Comparison of ENCODE assay signal across 16 mouse cellular contexts in the genomic region with DNA sequence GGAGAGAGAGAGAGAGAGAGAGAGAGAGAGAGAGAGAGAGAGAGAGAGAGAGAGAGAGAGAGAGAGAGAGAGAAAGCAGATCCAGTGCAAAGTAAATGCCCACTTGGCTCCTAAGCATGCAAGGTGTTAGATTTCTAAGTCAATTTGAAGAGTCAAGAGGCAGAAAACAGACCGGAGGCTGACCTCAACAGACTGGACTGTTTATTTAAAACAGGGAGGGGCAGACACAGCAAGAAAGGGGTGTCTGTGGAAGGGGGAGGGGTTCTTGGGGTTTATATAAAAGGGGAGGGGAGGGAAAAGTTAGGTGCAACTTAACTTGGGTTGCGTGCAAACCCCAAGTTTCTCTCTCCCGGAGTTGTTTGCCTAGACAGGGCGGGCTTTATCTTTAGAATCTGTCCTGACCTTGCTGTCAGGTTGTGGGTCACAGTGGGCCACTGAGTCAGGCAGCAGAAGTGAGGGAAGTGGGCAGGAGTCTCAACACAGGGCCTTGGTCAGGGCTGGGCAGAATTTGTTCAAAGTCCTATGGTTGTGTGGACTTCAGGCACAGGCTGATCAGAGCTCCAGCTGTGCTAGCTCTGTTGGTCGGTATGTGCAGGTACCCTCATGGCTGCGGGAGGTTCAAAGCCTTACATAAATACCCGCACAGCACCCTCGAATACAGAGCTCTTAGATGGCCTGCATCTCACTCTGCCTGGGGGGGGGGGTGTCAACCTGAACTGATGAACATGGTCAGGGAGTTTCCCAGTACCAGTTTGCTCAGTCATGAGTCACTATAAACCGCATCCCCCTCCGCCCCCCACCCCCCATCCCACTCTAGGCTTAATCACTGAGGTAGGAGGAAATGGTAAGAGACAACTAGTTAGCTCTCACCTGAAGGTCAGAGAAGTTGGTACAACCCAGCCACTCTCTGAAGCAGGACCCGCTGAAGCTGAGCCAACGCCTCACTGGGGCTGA. TPM values are rescaled to one million over a fixed set of nuclear protein-coding genes. Genes with fewer than 3 reads are reported as not detected.
DNase-seq lines count a peak whose midpoint lies in the region; ATAC-seq and TF ChIP-seq lines count a peak whose summit lies in the region.
"Had no signal": no experiment of that assay in that cellular context is flagged by ENCODE, and none has a peak within 500 bp of the region (broad histone marks: within the 10 kb centered on the region; RNA-seq: fewer than 3 reads in every experiment).

No protein-coding gene starts in this region.

- no peaks in the 10 kb centered on the region for H3K79me2 ChIP-seq in C2C12 (ENCODE audit: control insufficient read depth, insufficient read depth)

- TF ChIP-seq CTCF in lung, embryonic 14.5 days (IDR thresholded peaks at IDR 0.05; ENCODE audit: low read depth): no peak
- no peak for TF ChIP-seq CTCF in C2C12 (IDR thresholded peaks at IDR 0.05; ENCODE audit: control insufficient read depth, insufficient read depth, insufficient read length)

- H3K4me3 ChIP-seq in lung, embryonic 14.5 days (ENCODE audit: low read depth, low read length): no peak overlapping the region
- H3K4me3 ChIP-seq in C2C12 (ENCODE audit: insufficient read depth, poor library complexity, severe bottlenecking): no peak overlapping the region
- no peak overlapping the region for H3K4me3 ChIP-seq in hindbrain, embryonic 14.5 days (replicated peaks; ENCODE audit: low read length)
- H3K4me3 ChIP-seq: forebrain, embryonic 12.5 days; hindbrain, embryonic 12.5 days; lung, embryonic 15.5 days; midbrain, embryonic 12.5 days had no signal

- H3K36me3 ChIP-seq in lung, embryonic 14.5 days (ENCODE audit: insufficient read depth): no peaks in the 10 kb centered on the region
- no peaks in the 10 kb centered on the region for H3K36me3 ChIP-seq in C2C12 (ENCODE audit: control insufficient read depth, insufficient read depth)
- no peaks in the 10 kb centered on the region for H3K36me3 ChIP-seq in hindbrain, embryonic 14.5 days (replicated peaks; ENCODE audit: control insufficient read depth, insufficient read depth)
- H3K36me3 ChIP-seq: forebrain, embryonic 12.5 days; hindbrain, embryonic 12.5 days; lung, embryonic 15.5 days; midbrain, embryonic 12.5 days had no signal

- DNase-seq in lung, embryonic 14.5 days: no peak
- no peak for DNase-seq in lung, postnatal 10 days
- peak; percentile 49 for DNase-seq in 3T3-L1 (ENCODE audit: low read depth, low spot score)
- DNase-seq in hindbrain, embryonic 14.5 days (ENCODE audit: low spot score): no peak
- no peak for DNase-seq in gastrocnemius, adult 8-10 months (ENCODE audit: low spot score in 2 of 2)
- DNase-seq in adrenal gland, postnatal 14 days: no peak
- DNase-seq: adrenal gland, postnatal 10 days; cerebellum, adult 9-10 months; heart, adult 11 months; right cerebral cortex, postnatal 14 days had no signal

- WGBS in lung, embryonic 14.5 days: 64% methylated on average over 12 of the region's 12 CpGs
- 87% methylated on average over 12 of the region's 12 CpGs for WGBS in hindbrain, embryonic 14.5 days

- H3K4me2 ChIP-seq in lung, embryonic 14.5 days: no peak overlapping the region
- no peak overlapping the region for H3K4me2 ChIP-seq in hindbrain, embryonic 14.5 days (replicated peaks)
- H3K4me2 ChIP-seq: forebrain, embryonic 12.5 days; hindbrain, embryonic 12.5 days; lung, embryonic 15.5 days; midbrain, embryonic 12.5 days had no signal

- no peaks in the 10 kb centered on the region for H3K9me3 ChIP-seq in lung, embryonic 14.5 days (ENCODE audit: low read depth, low read length)
- H3K9me3 ChIP-seq in hindbrain, embryonic 14.5 days (ENCODE audit: control insufficient read depth, low read length): no peaks in the 10 kb centered on the region
- H3K9me3 ChIP-seq: forebrain, embryonic 12.5 days; hindbrain, embryonic 12.5 days; lung, embryonic 15.5 days; midbrain, embryonic 12.5 days had no signal

- no peaks in the 10 kb centered on the region for H3K79me3 ChIP-seq in C2C12 (ENCODE audit: low read depth)

- H3K4me1 ChIP-seq in lung, embryonic 14.5 days (ENCODE audit: insufficient read depth): no peaks in the 10 kb centered on the region
- H3K4me1 ChIP-seq in hindbrain, embryonic 14.5 days (replicated peaks; ENCODE audit: control insufficient read depth, insufficient read depth, low read length): no peaks in the 10 kb centered on the region
- H3K4me1 ChIP-seq: forebrain, embryonic 12.5 days; hindbrain, embryonic 12.5 days; midbrain, embryonic 12.5 days had no signal

- peak overlapping the region; percentile 14 for H3ac ChIP-seq in C2C12 (ENCODE audit: control insufficient read depth, insufficient read length, low read depth)

- no peak overlapping the region for H3K9ac ChIP-seq in lung, embryonic 14.5 days
- no peak overlapping the region for H3K9ac ChIP-seq in hindbrain, embryonic 14.5 days
- H3K9ac ChIP-seq: forebrain, embryonic 12.5 days; hindbrain, embryonic 12.5 days; lung, embryonic 15.5 days; midbrain, embryonic 12.5 days had no signal

- no peak overlapping the region for H3K27ac ChIP-seq in lung, embryonic 14.5 days (ENCODE audit: low read depth)
- no peak overlapping the region for H3K27ac ChIP-seq in hindbrain, embryonic 14.5 days
- H3K27ac ChIP-seq: forebrain, embryonic 12.5 days; hindbrain, embryonic 12.5 days; lung, embryonic 15.5 days; midbrain, embryonic 12.5 days had no signal

- H3K27me3 ChIP-seq in lung, embryonic 14.5 days (ENCODE audit: insufficient read depth, low read length): no peaks in the 10 kb centered on the region
- no peaks in the 10 kb centered on the region for H3K27me3 ChIP-seq in C2C12 (ENCODE audit: control insufficient read depth, insufficient read depth, insufficient read length)
- no peaks in the 10 kb centered on the region for H3K27me3 ChIP-seq in hindbrain, embryonic 14.5 days (ENCODE audit: control insufficient read depth, insufficient read depth, low read length)
- H3K27me3 ChIP-seq: forebrain, embryonic 12.5 days; hindbrain, embryonic 12.5 days; lung, embryonic 15.5 days; midbrain, embryonic 12.5 days had no signal

- ATAC-seq in lung, embryonic 14.5 days (ENCODE audit: insufficient read depth): peak; percentile 31; the same call in 1 of the 2 replicates
- ATAC-seq in inflammation-experienced regulatory T-cells, adult 6 months: peak; percentile 46
- no peak for ATAC-seq in hindbrain, embryonic 14.5 days (ENCODE audit: low FRiP score)

TF ChIP-seq in C2C12, 6 proteins besides CTCF, POLR2A, EP300 and RAD21:
- TF ChIP-seq USF1 (IDR thresholded peaks at IDR 0.05; ENCODE audit: low read depth) (no peak), FOSL1 (IDR thresholded peaks at IDR 0.05; ENCODE audit: insufficient read depth, low read length, poor library complexity, severe bottlenecking) (no peak), CEBPB (IDR thresholded peaks at IDR 0.05; ENCODE audit: low read depth) (no peak), MYOG (IDR thresholded peaks at IDR 0.05; ENCODE audit: control insufficient read depth, extremely low read depth, insufficient read length) (no peak), MAX (IDR thresholded peaks at IDR 0.05) (no peak), MYOD1 (IDR thresholded peaks at IDR 0.05; ENCODE audit: control insufficient read depth, insufficient read length, low read depth) (no peak)

RNA-seq across cellular contexts. Expression of a gene that starts 13.2 kb away (rescaled TPM):
- 382 and 392 TPM in 2 replicates for polyA plus RNA-seq in lung, embryonic 14.5 days (2014; fragmentation: Nextera tagmentation; extraction: Ambion mirVana)
- polyA plus RNA-seq in C2C12 (2012; fragmentation: generic; extraction: Trizol): 370 TPM
- polyA plus RNA-seq in inflammation-experienced regulatory T-cells, adult 6 months (2017; shearing (Covaris generic)): 100 to 1,000 TPM; 275 to 381 (median 276) TPM
- 482 and 502 TPM in 2 replicates for polyA plus RNA-seq in hindbrain, embryonic 14.5 days (2014; fragmentation: Nextera tagmentation; extraction: Ambion mirVana)
- 100 to 1,000 TPM; 520 to 588 (median 538) TPM for total RNA-seq in gastrocnemius, adult 8-10 months (2022)
- 699 and 754 TPM in 2 replicates for total RNA-seq in adrenal gland, postnatal 14 days (2021)

RNA-seq across cellular contexts. Expression of a gene that starts 38.9 kb away (rescaled TPM):
- 34.0 and 37.2 TPM in 2 replicates for polyA plus RNA-seq in lung, embryonic 14.5 days (2014; fragmentation: Nextera tagmentation; extraction: Ambion mirVana)
- polyA plus RNA-seq in C2C12 (2012; fragmentation: generic; extraction: Trizol): 17.1 TPM
- polyA plus RNA-seq in inflammation-experienced regulatory T-cells, adult 6 months (2017; shearing (Covaris generic)): 1 to 10 TPM; 3.1 to 5.9 (median 5.6) TPM
- polyA plus RNA-seq in hindbrain, embryonic 14.5 days (2014; fragmentation: Nextera tagmentation; extraction: Ambion mirVana): 176 and 178 TPM in 2 replicates
- 10 to 100 TPM; 17.2 to 22.5 (median 18.4) TPM for total RNA-seq in gastrocnemius, adult 8-10 months (2022)
- 28.7 and 37.1 TPM in 2 replicates for total RNA-seq in adrenal gland, postnatal 14 days (2021)

RNA-seq across cellular contexts. Expression of a gene that starts 41.6 kb away (rescaled TPM):
- polyA plus RNA-seq in lung, embryonic 14.5 days (2014; fragmentation: Nextera tagmentation; extraction: Ambion mirVana): 1.1 and 1.8 TPM in 2 replicates
- 2.1 TPM for polyA plus RNA-seq in C2C12 (2012; fragmentation: generic; extraction: Trizol)
- polyA plus RNA-seq in inflammation-experienced regulatory T-cells, adult 6 months (2017; shearing (Covaris generic)): 10 to 100 TPM in 1 of 3 experiments, 1 to 10 TPM in 2; 7.9 to 20.2 (median 9.7) TPM
- 0.74 and 1.5 TPM in 2 replicates for polyA plus RNA-seq in hindbrain, embryonic 14.5 days (2014; fragmentation: Nextera tagmentation; extraction: Ambion mirVana)
- 100 to 1,000 TPM in 2 of 4 experiments, 10 to 100 TPM in 2; 91.7 to 147 (median 109) TPM for total RNA-seq in gastrocnemius, adult 8-10 months (2022)
- 1.3 and 1.9 TPM in 2 replicates for total RNA-seq in adrenal gland, postnatal 14 days (2021)
